Mouse (Mus musculus) frontal cortex, postnatal 10 days (tissue): ENCODE measurements around the gene Shroom1.

Source experiments
- DNase-seq, 2 experiments: peaks; one replicate each; pipeline ENCODE4 v3.0.0; 2022; ENCODE audit warnings: low spot score in 2 of 2, mixed read lengths in 1 of 2

Shroom1 gene

DNA sequence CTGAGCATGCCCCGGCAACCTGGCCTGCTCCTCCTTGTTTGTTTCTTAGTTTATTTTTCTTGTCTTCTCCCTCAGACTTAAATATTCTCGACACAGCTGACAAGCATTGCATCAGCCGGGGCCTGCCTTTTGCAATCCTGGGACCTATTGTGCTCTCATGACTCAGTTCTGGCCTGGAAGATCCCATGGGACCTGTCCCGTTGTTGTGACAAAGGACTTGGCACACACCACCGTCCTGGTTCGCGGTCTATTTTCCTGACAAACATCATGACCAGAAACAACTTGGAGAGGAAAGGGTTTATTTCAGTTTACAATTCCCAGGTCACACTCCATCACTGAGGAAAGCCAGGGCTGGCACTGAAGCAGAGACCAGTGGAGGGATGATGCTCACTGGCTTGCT lies 51.1 kb downstream of the Shroom1 start:
- DNase-seq, result no peak

DNA sequence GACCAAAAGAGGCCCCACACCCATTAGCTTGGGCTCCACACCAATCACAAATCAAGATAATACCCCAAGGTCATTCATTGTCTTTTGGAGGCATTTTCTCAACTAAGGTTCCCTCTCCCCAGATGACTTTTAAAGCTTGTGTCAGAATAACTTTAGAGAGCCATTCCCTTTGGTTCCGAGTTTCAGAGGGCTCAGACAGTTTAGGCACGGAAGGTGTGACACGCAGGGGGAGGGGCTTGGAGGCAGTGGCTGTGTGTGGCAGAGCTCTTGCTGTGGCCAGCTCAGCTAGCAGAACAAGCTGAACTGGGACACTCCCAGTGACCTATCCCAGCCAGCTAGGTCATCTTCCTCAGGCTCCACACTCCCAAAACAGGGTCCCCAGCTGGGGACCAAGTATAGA lies 51.6 kb downstream of the Shroom1 start:
- DNase-seq, result no peak

DNA sequence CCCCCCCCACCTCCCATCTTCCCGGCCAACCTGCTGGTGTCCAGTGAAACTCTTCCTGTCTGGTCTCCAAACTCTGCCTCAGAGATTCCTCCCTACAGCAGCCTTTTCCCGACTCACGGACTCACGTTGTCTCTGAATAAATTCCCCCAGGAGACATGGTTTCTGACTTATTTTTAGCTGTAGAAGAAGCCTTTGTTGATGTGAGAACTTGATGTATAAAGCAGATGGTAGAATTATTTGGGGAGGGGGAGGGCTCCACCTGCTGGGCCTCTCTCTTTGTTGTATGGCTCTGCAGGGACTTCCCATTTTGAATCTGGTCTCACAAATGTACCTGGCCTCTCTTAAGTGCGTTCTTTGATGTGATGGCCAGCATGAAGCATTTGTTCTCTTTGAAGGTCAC lies 53.3 kb downstream of the Shroom1 start:
- DNase-seq, result no peak

DNA sequence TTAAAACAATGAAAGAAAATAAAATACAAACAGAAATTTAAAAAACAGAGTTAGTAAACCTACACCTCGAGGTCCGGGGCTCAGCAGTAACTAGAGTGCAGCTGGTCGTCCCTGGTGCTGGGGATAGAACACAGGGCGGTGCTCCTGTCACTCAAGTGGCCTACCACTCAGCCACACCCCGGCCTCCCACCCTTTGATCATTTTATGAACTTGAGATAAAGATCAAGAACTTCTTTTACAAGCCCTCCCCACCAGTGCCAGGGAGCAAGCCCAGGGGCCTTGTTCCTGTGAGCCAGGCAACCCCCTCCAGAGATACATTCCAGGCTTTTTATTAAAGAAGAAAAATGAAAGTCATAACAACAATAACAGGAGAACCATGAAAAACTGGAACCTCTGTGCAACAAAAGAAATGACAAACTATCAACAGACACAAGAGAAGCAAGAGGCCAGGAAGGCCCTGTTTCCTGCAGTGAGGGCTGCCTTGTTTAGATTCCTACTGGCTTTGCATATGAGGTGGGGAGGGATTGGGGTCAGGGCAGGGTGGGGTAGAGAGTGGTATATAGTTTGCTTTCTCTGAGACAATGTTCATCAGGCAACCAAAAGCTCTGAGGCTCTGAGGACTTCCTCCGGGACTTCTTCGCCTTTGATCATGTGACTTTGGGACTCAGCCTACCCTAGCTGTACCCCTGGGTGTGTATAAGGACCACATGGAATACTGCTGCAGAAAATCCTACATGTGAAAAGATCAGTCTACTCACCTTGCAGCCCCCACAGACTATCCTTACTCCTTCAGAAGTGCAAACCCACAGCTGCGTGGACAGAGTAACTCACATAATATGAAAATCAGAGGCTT lies 60.0 kb downstream of the Shroom1 start:
- DNase-seq, result no peak
